Mouse (Mus musculus): ENCODE measurements around the gene Auts2. TPM values are rescaled to one million over a fixed set of nuclear protein-coding genes. Genes with fewer than 3 reads are reported as not detected.
A peak's percentile ranks its signal among the peaks of the same experiment; 100 is the strongest.

Gene Auts2
- total RNA-seq, 2 experiments from 2014 or later = 43.4 to 57.3 TPM

GRCm38 (mm10) chr5:132270896-132271295 lies 272.2 kb downstream of the Auts2 start:
- no peak for DNase-seq (ENCODE audit: low spot score in 2 of 2)

GRCm38 (mm10) chr5:132270074-132270473 lies 273.1 kb downstream of the Auts2 start:
- no peak for DNase-seq (ENCODE audit: low spot score in 2 of 2)

GRCm38 (mm10) chr5:132268351-132268967 lies 274.7 kb downstream of the Auts2 start:
- no peak for DNase-seq (ENCODE audit: low spot score in 2 of 2)

GRCm38 (mm10) chr5:132265015-132265414 lies 278.1 kb downstream of the Auts2 start:
- no peak for DNase-seq (ENCODE audit: low spot score in 2 of 2)

GRCm38 (mm10) chr5:132261750-132262149 lies 281.4 kb downstream of the Auts2 start:
- DNase-seq (ENCODE audit: low spot score in 2 of 2) = no peak

- no peak for DNase-seq (ENCODE audit: low spot score in 2 of 2)
Observed at GRCm38 (mm10) chr5:132258882-132259281, 284.3 kb downstream of the Auts2 start.

- DNase-seq (ENCODE audit: low spot score in 2 of 2) = no peak
Observed at GRCm38 (mm10) chr5:132255579-132255978, 287.6 kb downstream of the Auts2 start.

- DNase-seq (ENCODE audit: low spot score in 2 of 2) = no peak
Observed at GRCm38 (mm10) chr5:132249523-132249922, 293.6 kb downstream of the Auts2 start.

GRCm38 (mm10) chr5:132248069-132248468 lies 295.1 kb downstream of the Auts2 start:
- DNase-seq (ENCODE audit: low spot score in 2 of 2) = no peak

GRCm38 (mm10) chr5:132235460-132235859 lies 307.7 kb downstream of the Auts2 start:
- no peak for DNase-seq (ENCODE audit: low spot score in 2 of 2)

GRCm38 (mm10) chr5:132234471-132234870 lies 308.7 kb downstream of the Auts2 start:
- DNase-seq (ENCODE audit: low spot score in 2 of 2) = no peak

GRCm38 (mm10) chr5:132231280-132232047 lies 311.7 kb downstream of the Auts2 start:
- DNase-seq (ENCODE audit: low spot score in 2 of 2) = peak; percentile 38 to 53

GRCm38 (mm10) chr5:132229644-132230357 lies 313.3 kb downstream of the Auts2 start:
- DNase-seq (ENCODE audit: low spot score in 2 of 2) = peak in 1 of 2 experiments; percentile 36

GRCm38 (mm10) chr5:132229023-132229422 lies 314.1 kb downstream of the Auts2 start:
- DNase-seq (ENCODE audit: low spot score in 2 of 2) = no peak

GRCm38 (mm10) chr5:132220376-132220930 lies 322.7 kb downstream of the Auts2 start:
- DNase-seq (ENCODE audit: low spot score in 2 of 2) = no peak

- no peak for DNase-seq (ENCODE audit: low spot score in 2 of 2)
Observed at GRCm38 (mm10) chr5:132216143-132216542, 327.0 kb downstream of the Auts2 start.

- DNase-seq (ENCODE audit: low spot score in 2 of 2) = no peak
Observed at GRCm38 (mm10) chr5:132212446-132212845, 330.7 kb downstream of the Auts2 start.

- no peak for DNase-seq (ENCODE audit: low spot score in 2 of 2)
Observed at GRCm38 (mm10) chr5:132209694-132210093, 333.4 kb downstream of the Auts2 start.

GRCm38 (mm10) chr5:132206220-132206619 lies 336.9 kb downstream of the Auts2 start:
- DNase-seq (ENCODE audit: low spot score in 2 of 2) = no peak

- no peak for DNase-seq (ENCODE audit: low spot score in 2 of 2)
Observed at GRCm38 (mm10) chr5:132203846-132204245, 339.3 kb downstream of the Auts2 start.

GRCm38 (mm10) chr5:132201077-132201645 lies 342.0 kb downstream of the Auts2 start:
- DNase-seq (ENCODE audit: low spot score in 2 of 2) = peak in 1 of 2 experiments; percentile 12
